Mouse (Mus musculus): Measurements from ENCODE around the gene Arl9. TPM values are rescaled to one million over a fixed set of nuclear protein-coding genes. Genes with fewer than 3 reads are reported as not detected.
"Not testable (repeated sequence)": the region's sequence is repeated elsewhere in the genome, so short reads cannot be mapped to it uniquely, and the experiment has no call there.

Gene Arl9
- 0.37 TPM in 1 of 2 replicates, not detected in the other for polyA plus RNA-seq (2014; fragmentation: Nextera tagmentation; extraction: Ambion mirVana)

- H3K27me3 ChIP-seq (ENCODE audit: control insufficient read depth, insufficient read depth, low read length): no peaks in the 10 kb centered on the region
- no peaks in the 10 kb centered on the region for H3K4me1 ChIP-seq (ENCODE audit: control insufficient read depth, insufficient read depth, low read length)
- no peak within 1 kb of the TSS for H3K4me2 ChIP-seq
- H3K27ac ChIP-seq (ENCODE audit: low read depth, low read length): no peak within 1 kb of the TSS
- no peaks in the 10 kb centered on the region for H3K36me3 ChIP-seq (ENCODE audit: control insufficient read depth, insufficient read depth, low read length)
- no peak for ATAC-seq (ENCODE audit: low FRiP score)
- no peaks in the 10 kb centered on the region for H3K9me3 ChIP-seq (ENCODE audit: control insufficient read depth, low read length)
- DNase-seq (ENCODE audit: low spot score, missing footprints): no peak
- no peak within 1 kb of the TSS for H3K9ac ChIP-seq (ENCODE audit: low read length)
- 93% methylated on average over 6 of the region's 6 CpGs for WGBS
- H3K4me3 ChIP-seq (ENCODE audit: low read depth, low read length): no peak within 1 kb of the TSS
Measured at GRCm38 (mm10) chr5:77004051-77004821, at the start of gene Arl9. Gene Arl9 (plus strand): TSS chr5:77004055.

- WGBS: 86% methylated on average over 6 of the region's 6 CpGs
- no peak overlapping the region for H3K9ac ChIP-seq (ENCODE audit: low read length)
- no peak overlapping the region for H3K27ac ChIP-seq (ENCODE audit: low read depth, low read length)
- H3K4me2 ChIP-seq: no peak overlapping the region
- ATAC-seq (ENCODE audit: low FRiP score) (no peak), DNase-seq (ENCODE audit: low spot score, missing footprints) (no peak)
- H3K4me1 ChIP-seq (ENCODE audit: control insufficient read depth, insufficient read depth, low read length): peaks cover 11% of the 10 kb centered on the region
- peaks cover 17% of the 10 kb centered on the region for H3K36me3 ChIP-seq (ENCODE audit: control insufficient read depth, insufficient read depth, low read length)
- no peaks in the 10 kb centered on the region for H3K27me3 ChIP-seq (ENCODE audit: control insufficient read depth, insufficient read depth, low read length)
- no peaks in the 10 kb centered on the region for H3K9me3 ChIP-seq (ENCODE audit: control insufficient read depth, low read length)
- no peak overlapping the region for H3K4me3 ChIP-seq (ENCODE audit: low read depth, low read length)
Measured at GRCm38 (mm10) chr5:76954271-76954900, 49.5 kb upstream of the Arl9 start.

DNA sequence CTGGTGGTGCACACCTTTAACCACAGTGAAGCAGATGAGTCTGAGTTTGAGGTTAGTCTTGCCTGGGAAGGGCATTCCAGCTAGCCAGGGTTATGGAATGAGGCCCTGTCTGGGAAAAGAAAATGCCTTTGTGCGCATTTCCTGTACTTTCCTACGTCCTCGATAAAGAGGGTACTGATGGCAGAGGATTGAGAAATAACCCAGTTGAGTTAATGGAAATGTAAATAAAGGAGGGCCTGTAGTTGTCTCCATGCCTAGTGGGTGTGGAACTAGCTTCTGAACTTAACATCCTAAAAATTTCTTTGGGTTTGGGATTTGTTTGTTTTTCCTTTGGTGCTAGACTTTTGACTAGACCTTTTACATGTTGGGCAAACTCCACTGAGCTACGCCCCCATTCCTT is 48.4 kb upstream of the Arl9 start:
- ATAC-seq (ENCODE audit: low FRiP score) (no peak), DNase-seq (ENCODE audit: low spot score, missing footprints) (no peak)
- Histone ChIP-seq H3K36me3 (ENCODE audit: control insufficient read depth, insufficient read depth, low read length) (peaks cover 22% of the 10 kb centered on the region), H3K4me3 (ENCODE audit: low read depth, low read length) (no peak overlapping the region), H3K9me3 (ENCODE audit: control insufficient read depth, low read length) (no peaks in the 10 kb centered on the region), H3K4me1 (ENCODE audit: control insufficient read depth, insufficient read depth, low read length) (peaks cover 6% of the 10 kb centered on the region), H3K9ac (ENCODE audit: low read length) (no peak overlapping the region), H3K27me3 (ENCODE audit: control insufficient read depth, insufficient read depth, low read length) (no peaks in the 10 kb centered on the region), H3K4me2 (no peak overlapping the region), H3K27ac (ENCODE audit: low read depth, low read length) (no peak overlapping the region)
- 92% methylated on average over 4 of the region's 4 CpGs for WGBS

DNA sequence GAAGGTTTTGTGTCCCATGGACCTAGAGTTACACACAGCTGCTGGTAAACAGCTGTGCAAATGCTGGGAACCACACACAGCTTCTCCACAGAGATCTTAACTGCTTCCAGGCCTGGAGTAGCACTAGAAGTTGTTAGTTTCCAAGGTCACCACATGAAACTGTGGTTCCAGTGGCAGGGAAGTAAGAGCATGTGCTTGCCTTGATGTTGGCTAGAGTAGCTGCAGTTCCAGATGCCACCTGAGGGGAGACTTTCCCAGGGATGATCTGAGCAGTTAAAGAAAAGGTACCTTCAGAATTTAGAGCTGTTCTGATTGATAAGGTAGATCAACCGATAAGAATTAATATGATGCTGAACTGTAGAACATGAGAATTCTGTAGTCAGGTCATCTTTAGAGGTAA is 45.9 kb upstream of the Arl9 start:
- H3K4me3 ChIP-seq (ENCODE audit: low read depth, low read length): no peak overlapping the region
- H3K9ac ChIP-seq (ENCODE audit: low read length): no peak overlapping the region
- H3K36me3 ChIP-seq (ENCODE audit: control insufficient read depth, insufficient read depth, low read length): peaks cover 33% of the 10 kb centered on the region
- no peak overlapping the region for H3K4me2 ChIP-seq
- H3K4me1 ChIP-seq (ENCODE audit: control insufficient read depth, insufficient read depth, low read length): no peaks in the 10 kb centered on the region
- DNase-seq (ENCODE audit: low spot score, missing footprints): no peak
- H3K27me3 ChIP-seq (ENCODE audit: control insufficient read depth, insufficient read depth, low read length): no peaks in the 10 kb centered on the region
- no peak for ATAC-seq (ENCODE audit: low FRiP score)
- no peaks in the 10 kb centered on the region for H3K9me3 ChIP-seq (ENCODE audit: control insufficient read depth, low read length)
- 96% methylated on average over 1 of the region's 1 CpGs for WGBS
- no peak overlapping the region for H3K27ac ChIP-seq (ENCODE audit: low read depth, low read length)

DNA sequence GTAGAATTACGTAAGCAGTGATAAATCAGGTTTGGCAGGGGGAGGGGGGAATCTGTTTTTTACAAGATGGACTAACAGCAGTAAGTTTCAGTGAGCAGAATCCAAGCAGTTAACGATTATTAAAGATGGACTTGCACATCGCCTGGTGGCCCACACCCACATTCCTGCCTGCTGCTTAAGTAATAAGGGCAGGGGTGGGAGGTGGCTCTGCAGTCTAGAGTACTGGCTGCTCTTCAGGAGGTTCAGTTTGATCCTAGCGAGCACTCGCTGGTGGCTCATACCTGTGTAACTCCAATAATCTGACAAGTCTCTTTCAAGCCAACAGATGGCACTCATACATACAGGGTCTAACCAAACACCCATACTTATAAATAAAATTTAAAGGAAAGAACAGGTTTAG is 44.3 kb upstream of the Arl9 start:
- DNase-seq (ENCODE audit: low spot score, missing footprints): no peak
- peaks cover 37% of the 10 kb centered on the region for H3K36me3 ChIP-seq (ENCODE audit: control insufficient read depth, insufficient read depth, low read length)
- no peak overlapping the region for H3K9ac ChIP-seq (ENCODE audit: low read length)
- no peak overlapping the region for H3K4me2 ChIP-seq
- 92% methylated on average over 5 of the region's 5 CpGs for WGBS
- H3K9me3 ChIP-seq (ENCODE audit: control insufficient read depth, low read length): no peaks in the 10 kb centered on the region
- H3K27me3 ChIP-seq (ENCODE audit: control insufficient read depth, insufficient read depth, low read length): no peaks in the 10 kb centered on the region
- no peak for ATAC-seq (ENCODE audit: low FRiP score)
- no peak overlapping the region for H3K27ac ChIP-seq (ENCODE audit: low read depth, low read length)
- no peak overlapping the region for H3K4me3 ChIP-seq (ENCODE audit: low read depth, low read length)
- H3K4me1 ChIP-seq (ENCODE audit: control insufficient read depth, insufficient read depth, low read length): no peaks in the 10 kb centered on the region

- Histone ChIP-seq H3K9me3 (ENCODE audit: control insufficient read depth, low read length) (no peaks in the 10 kb centered on the region), H3K27me3 (ENCODE audit: control insufficient read depth, insufficient read depth, low read length) (no peaks in the 10 kb centered on the region), H3K36me3 (ENCODE audit: control insufficient read depth, insufficient read depth, low read length) (peaks cover 30% of the 10 kb centered on the region), H3K4me3 (ENCODE audit: low read depth, low read length) (no peak overlapping the region), H3K9ac (ENCODE audit: low read length) (no peak overlapping the region), H3K4me2 (no peak overlapping the region), H3K27ac (ENCODE audit: low read depth, low read length) (no peak overlapping the region), H3K4me1 (ENCODE audit: control insufficient read depth, insufficient read depth, low read length) (no peaks in the 10 kb centered on the region)
- no peak for ATAC-seq (ENCODE audit: low FRiP score)
- no peak for DNase-seq (ENCODE audit: low spot score, missing footprints)
- 89% methylated on average over 11 of the region's 11 CpGs for WGBS
Measured at GRCm38 (mm10) chr5:76962545-76962944, 41.3 kb upstream of the Arl9 start.

GRCm38 (mm10) chr5:76964651-76965050 is 39.2 kb upstream of the Arl9 start:
- DNase-seq (ENCODE audit: low spot score, missing footprints): no peak
- no peaks in the 10 kb centered on the region for H3K4me1 ChIP-seq (ENCODE audit: control insufficient read depth, insufficient read depth, low read length)
- no peak for ATAC-seq (ENCODE audit: low FRiP score)
- WGBS: 84% methylated on average over 3 of the region's 3 CpGs
- no peak overlapping the region for H3K4me3 ChIP-seq (ENCODE audit: low read depth, low read length)
- no peak overlapping the region for H3K27ac ChIP-seq (ENCODE audit: low read depth, low read length)
- no peak overlapping the region for H3K4me2 ChIP-seq
- H3K9me3 ChIP-seq (ENCODE audit: control insufficient read depth, low read length): no peaks in the 10 kb centered on the region
- no peak overlapping the region for H3K9ac ChIP-seq (ENCODE audit: low read length)
- H3K27me3 ChIP-seq (ENCODE audit: control insufficient read depth, insufficient read depth, low read length): no peaks in the 10 kb centered on the region
- peaks cover 31% of the 10 kb centered on the region for H3K36me3 ChIP-seq (ENCODE audit: control insufficient read depth, insufficient read depth, low read length)

DNA sequence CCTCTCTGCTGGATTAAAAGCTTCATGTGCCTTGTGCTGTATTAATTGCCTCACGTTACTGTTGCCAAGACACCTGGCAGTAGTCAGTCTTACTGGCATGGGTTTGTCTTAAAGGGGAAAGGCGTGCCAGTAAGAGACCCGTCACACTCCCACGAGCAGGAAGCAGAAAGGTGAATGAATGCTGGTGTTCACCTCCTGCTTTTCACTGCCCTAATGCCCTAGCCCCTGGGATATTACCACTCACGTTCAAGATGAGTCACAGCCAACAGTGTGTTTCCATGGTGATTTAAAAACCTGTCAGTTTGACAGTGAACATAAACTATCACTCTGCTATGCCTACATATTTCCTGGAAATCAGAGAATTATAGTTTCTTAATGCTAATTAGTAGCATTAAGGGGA is 34.6 kb upstream of the Arl9 start:
- ATAC-seq (ENCODE audit: low FRiP score) (no peak), DNase-seq (ENCODE audit: low spot score, missing footprints) (no peak)
- Histone ChIP-seq H3K4me3 (ENCODE audit: low read depth, low read length) (no peak overlapping the region), H3K27ac (ENCODE audit: low read depth, low read length) (no peak overlapping the region), H3K36me3 (ENCODE audit: control insufficient read depth, insufficient read depth, low read length) (peaks cover 13% of the 10 kb centered on the region), H3K9me3 (ENCODE audit: control insufficient read depth, low read length) (no peaks in the 10 kb centered on the region), H3K27me3 (ENCODE audit: control insufficient read depth, insufficient read depth, low read length) (no peaks in the 10 kb centered on the region), H3K4me1 (ENCODE audit: control insufficient read depth, insufficient read depth, low read length) (peaks cover 7% of the 10 kb centered on the region), H3K4me2 (no peak overlapping the region), H3K9ac (ENCODE audit: low read length) (no peak overlapping the region)
- 85% methylated on average over 5 of the region's 5 CpGs for WGBS

- H3K36me3 ChIP-seq (ENCODE audit: control insufficient read depth, insufficient read depth, low read length); ATAC-seq (ENCODE audit: low FRiP score): not testable (repeated sequence)
- WGBS: 93% methylated on average over 1 of the region's 1 CpGs
Measured at GRCm38 (mm10) chr5:76971115-76971514, 32.7 kb upstream of the Arl9 start.

More at GRCm38 (mm10) chr5:76971115-76971514, 32.7 kb upstream of the Arl9 start:
- H3K4me3 ChIP-seq (ENCODE audit: low read depth, low read length); DNase-seq (ENCODE audit: low spot score, missing footprints); H3K4me2 ChIP-seq; H3K27ac ChIP-seq (ENCODE audit: low read depth, low read length); H3K9ac ChIP-seq (ENCODE audit: low read length); H3K27me3 ChIP-seq (ENCODE audit: control insufficient read depth, insufficient read depth, low read length); H3K9me3 ChIP-seq (ENCODE audit: control insufficient read depth, low read length): not testable (repeated sequence)
- peaks cover 11% of the 10 kb centered on the region for H3K4me1 ChIP-seq (ENCODE audit: control insufficient read depth, insufficient read depth, low read length)

All from midbrain, embryonic 11.5 days (tissue).